Mouse (Mus musculus): ENCODE results near the gene Ap1m1.

DNA sequence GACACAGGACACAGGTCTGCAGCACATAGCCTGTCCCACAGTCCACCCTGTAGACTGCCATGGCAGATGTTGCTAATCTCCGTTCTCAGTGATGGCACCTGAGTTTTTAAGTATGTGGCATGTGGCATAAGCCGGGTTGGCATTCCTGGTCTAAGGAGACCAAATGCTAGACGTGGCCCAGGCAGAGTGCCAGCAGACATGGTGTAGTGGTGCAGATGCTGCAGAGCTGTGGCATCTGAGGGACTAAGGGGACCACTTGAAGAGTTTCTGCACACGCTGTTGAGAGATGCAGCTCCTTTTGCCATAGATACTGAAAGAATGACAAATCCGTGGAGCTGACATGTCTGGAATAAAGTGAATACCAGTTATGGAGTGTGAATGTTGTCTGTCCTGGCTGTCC lies 17.2 kb upstream of the Ap1m1 start:
- TF ChIP-seq CTCF (IDR thresholded peaks at IDR 0.05; ENCODE audit: borderline replicate concordance, insufficient read depth, low read length) = no peak
- TF ChIP-seq POLR2A (IDR thresholded peaks at IDR 0.05; ENCODE audit: low read depth, low read length) = no peak
